Mouse (Mus musculus): ENCODE data around the gene Glce. TPM values are rescaled to one million over a fixed set of nuclear protein-coding genes. Genes with fewer than 3 reads are reported as not detected.

Glce gene
- total and polyA plus RNA-seq, 3 experiments: 7.4 to 16.4 (median 13.1) TPM

DNA sequence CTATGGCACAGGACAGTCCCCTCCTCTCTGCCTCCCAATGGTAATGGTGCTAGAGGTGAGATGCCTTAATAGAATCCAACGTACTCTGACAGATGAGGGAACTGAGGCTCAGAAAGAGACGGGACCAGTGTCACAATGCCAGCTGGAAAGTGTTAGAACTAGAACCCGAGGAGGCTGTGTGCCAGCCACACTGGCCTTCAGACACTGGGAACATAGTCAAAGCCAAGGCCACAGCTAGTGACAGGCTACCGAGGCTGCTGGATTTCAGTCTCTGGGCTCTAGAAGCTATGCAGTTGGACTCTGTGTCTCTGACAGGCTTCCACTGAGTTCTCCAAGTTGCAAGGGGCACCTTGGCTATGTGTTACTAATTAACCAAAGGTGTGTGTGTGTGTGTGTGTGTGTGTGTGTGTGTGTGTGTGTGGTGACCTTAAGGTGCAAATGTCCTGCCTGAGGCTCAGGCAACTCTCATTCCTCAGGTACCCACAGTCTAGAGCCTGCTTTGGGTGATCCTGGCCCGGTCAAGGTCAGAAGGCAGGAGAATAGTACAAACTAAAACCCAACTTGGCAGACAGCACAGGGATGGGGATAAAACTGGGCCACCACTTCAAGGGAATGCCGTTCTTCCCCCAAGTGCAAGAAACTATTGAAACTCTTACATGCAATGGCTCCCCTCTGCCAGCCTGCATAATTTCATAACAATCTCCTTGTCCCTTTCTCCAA lies 99.3 kb downstream of the Glce start:
- Histone ChIP-seq H3K9me3 (replicated peaks; ENCODE audit: low read length) (no peaks in the 10 kb centered on the region), H3K79me2 (replicated peaks; ENCODE audit: control insufficient read depth, extremely low read depth, insufficient read depth, poor library complexity, severe bottlenecking) (no peaks in the 10 kb centered on the region), H3K36me3 (replicated peaks in 1 of 2; ENCODE audit: control insufficient read depth in 1 of 2, insufficient read depth in 1 of 2, low read length in 1 of 2) (no peaks in the 10 kb centered on the region), H3K4me2 (ENCODE audit: insufficient read depth, low read depth, poor library complexity, severe bottlenecking) (no peak overlapping the region), H3K9ac (ENCODE audit: insufficient read depth, low read depth) (no peak overlapping the region), H3K4me3 (replicated peaks in 1 of 3; ENCODE audit: low read depth in 2 of 3, low read length in 2 of 3, poor library complexity in 1 of 3) (no peak overlapping the region), H3K27me3 (replicated peaks) (peaks cover 91% of the 10 kb centered on the region), H3K4me1 (ENCODE audit: control insufficient read depth in 1 of 2, insufficient read depth in 2 of 2) (peaks cover 3 to 25% of the 10 kb centered on the region in 2 experiments; a peak in 2 of 4 replicates), H3K27ac (ENCODE audit: insufficient read depth, low read depth) (no peak overlapping the region)
- in situ Hi-C loops (cut with MboI; ENCODE audit: low pct_ligation_motif_present, low pct_unique_long_range_greater_than_20kb, low sequenced_read_pairs) (no loop called here), dilution Hi-C loops (cut with MboI; ENCODE audit: extremely low pct_ligation_motif_present, extremely low pct_unique_long_range_greater_than_20kb, low sequenced_read_pairs) (no loop called here)
- DNase-seq (ENCODE audit: extremely low read depth): no peak
- no peak for TF ChIP-seq TBP (conservative IDR thresholded peaks at IDR 0.05; ENCODE audit: low read depth, low read length)
- no peak for TF ChIP-seq NELFE (IDR thresholded peaks at IDR 0.05; ENCODE audit: low read depth, low read length)
- no peak for TF ChIP-seq BHLHE40 (IDR thresholded peaks at IDR 0.05; ENCODE audit: low read depth, low read length)
- no peak for TF ChIP-seq PAX5 (IDR thresholded peaks at IDR 0.05; ENCODE audit: low read length)
- TF ChIP-seq JUND (conservative IDR thresholded peaks at IDR 0.05; ENCODE audit: low read depth, low read length): no peak
- TF ChIP-seq E2F4 (IDR thresholded peaks at IDR 0.05; ENCODE audit: insufficient replicate concordance, low read depth, low read length): no peak
- no peak for TF ChIP-seq TCF12 (IDR thresholded peaks at IDR 0.05; ENCODE audit: low read depth, low read length)
- no peak for TF ChIP-seq USF1 (IDR thresholded peaks at IDR 0.05; ENCODE audit: low read depth, low read length)
- TF ChIP-seq POLR2AphosphoS2 (IDR thresholded peaks at IDR 0.05; ENCODE audit: low read depth, low read length): no peak
- TF ChIP-seq ZKSCAN1 (IDR thresholded peaks at IDR 0.05; ENCODE audit: borderline replicate concordance, low read depth, low read length): no peak
- no peak for TF ChIP-seq ETS1 (conservative IDR thresholded peaks at IDR 0.05; ENCODE audit: low read depth, low read length)
- no peak for TF ChIP-seq MAZ (IDR thresholded peaks at IDR 0.05; ENCODE audit: low read depth, low read length)
- no peak for TF ChIP-seq SIN3A (IDR thresholded peaks at IDR 0.05; ENCODE audit: low read length)
- TF ChIP-seq JUN (IDR thresholded peaks at IDR 0.05; ENCODE audit: insufficient read depth, low read depth, low read length): no peak
- TF ChIP-seq RAD21 (IDR thresholded peaks at IDR 0.05; ENCODE audit: low read depth, low read length): no peak
- no peak for TF ChIP-seq ELF1 (IDR thresholded peaks at IDR 0.05; ENCODE audit: low read depth, low read length)
- TF ChIP-seq IRF4 (IDR thresholded peaks at IDR 0.05; ENCODE audit: low read depth, low read length): no peak
- TF ChIP-seq SMC3 (IDR thresholded peaks at IDR 0.05; ENCODE audit: low read depth, low read length): no peak

GRCm38 (mm10) chr9:62021583-62022120 lies 100.8 kb downstream of the Glce start:
- peaks cover 3 to 18% of the 10 kb centered on the region in 2 experiments; a peak in 2 of 4 replicates for H3K4me1 ChIP-seq (ENCODE audit: control insufficient read depth in 1 of 2, insufficient read depth in 2 of 2)
- no peak overlapping the region for H3K27ac ChIP-seq (ENCODE audit: insufficient read depth, low read depth)
- TF ChIP-seq MAX (IDR thresholded peaks at IDR 0.05; ENCODE audit: low read length) (no peak), ZNF384 (IDR thresholded peaks at IDR 0.05; ENCODE audit: low read depth, low read length) (no peak)
- peaks cover 92% of the 10 kb centered on the region for H3K27me3 ChIP-seq (replicated peaks)
- no peaks in the 10 kb centered on the region for H3K36me3 ChIP-seq (replicated peaks in 1 of 2; ENCODE audit: control insufficient read depth in 1 of 2, insufficient read depth in 1 of 2, low read length in 1 of 2)
- dilution Hi-C loops (cut with MboI; ENCODE audit: extremely low pct_ligation_motif_present, extremely low pct_unique_long_range_greater_than_20kb, low sequenced_read_pairs): no loop called here
- H3K79me2 ChIP-seq (replicated peaks; ENCODE audit: control insufficient read depth, extremely low read depth, insufficient read depth, poor library complexity, severe bottlenecking): no peaks in the 10 kb centered on the region
- no peaks in the 10 kb centered on the region for H3K9me3 ChIP-seq (replicated peaks; ENCODE audit: low read length)
- no peak for DNase-seq (ENCODE audit: extremely low read depth)
- no peak overlapping the region for H3K4me3 ChIP-seq (replicated peaks in 1 of 3; ENCODE audit: low read depth in 2 of 3, low read length in 2 of 3, poor library complexity in 1 of 3)
- no peak overlapping the region for H3K4me2 ChIP-seq (ENCODE audit: insufficient read depth, low read depth, poor library complexity, severe bottlenecking)
- H3K9ac ChIP-seq (ENCODE audit: insufficient read depth, low read depth): no peak overlapping the region
- in situ Hi-C loops (cut with MboI; ENCODE audit: low pct_ligation_motif_present, low pct_unique_long_range_greater_than_20kb, low sequenced_read_pairs): no loop called here
